10 mouse cellular contexts compared by ENCODE assay signal in the genomic region with DNA sequence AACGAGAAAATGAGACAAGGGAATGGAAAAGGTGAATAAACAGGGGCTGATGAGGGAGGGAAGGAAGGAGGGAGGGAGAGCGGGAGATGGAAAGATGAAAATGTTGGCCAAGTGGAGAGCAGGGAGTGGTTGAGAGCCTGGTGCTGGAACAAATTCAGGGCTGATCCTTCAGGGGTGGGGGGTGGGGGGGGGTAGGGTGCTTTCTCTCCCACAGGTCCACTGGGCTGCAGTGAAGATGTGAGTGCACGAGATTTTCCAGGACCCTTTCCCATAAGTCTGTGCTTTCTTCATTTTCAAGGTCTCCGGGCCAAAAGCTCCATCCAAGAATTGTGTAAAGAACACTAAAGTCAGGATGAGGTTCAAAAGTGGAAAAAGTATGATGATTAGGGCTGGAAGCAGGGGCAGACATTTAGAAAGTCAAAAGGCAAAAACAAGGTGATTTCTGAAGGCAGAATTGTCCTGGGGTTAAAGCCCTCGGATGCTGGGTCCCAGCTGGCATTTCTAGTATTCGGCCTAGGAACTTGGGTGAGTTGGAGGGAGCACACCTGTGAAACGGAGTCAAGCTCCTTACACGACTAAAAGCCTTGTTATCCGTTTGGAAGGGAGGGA.
DNase-seq lines count a peak whose midpoint lies in the region; ATAC-seq and TF ChIP-seq lines count a peak whose summit lies in the region.
"Had no signal": no experiment of that assay in that cellular context is flagged by ENCODE, and none has a peak within 500 bp of the region (broad histone marks: within the 10 kb centered on the region; RNA-seq: fewer than 3 reads in every experiment).

No protein-coding gene starts in this region.

- TF ChIP-seq CTCF in lung, embryonic 14.5 days (IDR thresholded peaks at IDR 0.05; ENCODE audit: low read depth): no peak

- whole genome bisulfite sequencing in lung, embryonic 14.5 days: 27% methylated on average over 9 of the region's 9 CpGs
- 47% methylated on average over 9 of the region's 9 CpGs for WGBS in intestine, embryonic 15.5 days

- no peaks in the 10 kb centered on the region for H3K36me3 ChIP-seq in lung, embryonic 14.5 days (ENCODE audit: insufficient read depth)
- no peaks in the 10 kb centered on the region for H3K36me3 ChIP-seq in intestine, embryonic 15.5 days

- H3K27me3 ChIP-seq in lung, embryonic 14.5 days (ENCODE audit: insufficient read depth, low read length): no peaks in the 10 kb centered on the region
- no peaks in the 10 kb centered on the region for H3K27me3 ChIP-seq in intestine, embryonic 15.5 days (replicated peaks)
- H3K27me3 ChIP-seq: Patski had no signal

- H3K27ac ChIP-seq in lung, embryonic 14.5 days (ENCODE audit: low read depth): peak overlapping the region; percentile 97
- H3K27ac ChIP-seq in intestine, embryonic 15.5 days: peak overlapping the region; percentile 80

- H3K9me3 ChIP-seq in lung, embryonic 14.5 days (ENCODE audit: low read depth, low read length): no peaks in the 10 kb centered on the region
- H3K9me3 ChIP-seq in intestine, embryonic 15.5 days: no peaks in the 10 kb centered on the region

- no peak overlapping the region for H3K4me3 ChIP-seq in lung, embryonic 14.5 days (ENCODE audit: low read depth, low read length)
- no peak overlapping the region for H3K4me3 ChIP-seq in intestine, embryonic 15.5 days (replicated peaks)

- DNase-seq in cerebellum, adult 8-10 months: peak; percentile 50
- DNase-seq in cerebellum, adult 11-12 months: no peak
- DNase-seq in lung, embryonic 14.5 days: no peak
- no peak for DNase-seq in lung, postnatal 25 days (ENCODE audit: low spot score)
- peak; percentile 69 for DNase-seq in skeletal muscle tissue, adult 2 months (ENCODE audit: low read depth, low spot score)
- no peak for DNase-seq in thymus, postnatal 0 days (ENCODE audit: low spot score)
- no peak for DNase-seq in layer of hippocampus, adult 9-11 months
- DNase-seq: lung, adult 2 months had no signal

- H3K9ac ChIP-seq in lung, embryonic 14.5 days: no peak overlapping the region
- no peak overlapping the region for H3K9ac ChIP-seq in intestine, embryonic 15.5 days

- no peak for ATAC-seq in lung, embryonic 14.5 days (ENCODE audit: insufficient read depth)
- ATAC-seq in intestine, embryonic 15.5 days: peak; percentile 64; the same call in 1 of the 2 replicates
- ATAC-seq: Patski had no signal

- peak overlapping the region; percentile 31 for H3K4me2 ChIP-seq in lung, embryonic 14.5 days
- 0 out of 2 replicates have a peak overlapping the region, but pooled peaks have one; percentile 5 for H3K4me2 ChIP-seq in intestine, embryonic 15.5 days (replicated peaks)

- H3K4me1 ChIP-seq in lung, embryonic 14.5 days (ENCODE audit: insufficient read depth): peaks cover 34% of the 10 kb centered on the region
- peaks cover 30% of the 10 kb centered on the region for H3K4me1 ChIP-seq in intestine, embryonic 15.5 days (replicated peaks)

Comparison
In these comparisons a context has a peak if more than half of its experiments do, and no peak if none do; other contexts are left out.
1. DNase-seq: peak in cerebellum, adult 8-10 months (single experiment) and skeletal muscle tissue, adult 2 months (single experiment); none in cerebellum, adult 11-12 months (single experiment), lung, embryonic 14.5 days (single experiment), lung, postnatal 25 days (single experiment), thymus, postnatal 0 days (single experiment) and layer of hippocampus, adult 9-11 months (single experiment).